Mouse (Mus musculus): ENCODE measurements around the gene Tnpo2.

The Tnpo2 gene

DNA sequence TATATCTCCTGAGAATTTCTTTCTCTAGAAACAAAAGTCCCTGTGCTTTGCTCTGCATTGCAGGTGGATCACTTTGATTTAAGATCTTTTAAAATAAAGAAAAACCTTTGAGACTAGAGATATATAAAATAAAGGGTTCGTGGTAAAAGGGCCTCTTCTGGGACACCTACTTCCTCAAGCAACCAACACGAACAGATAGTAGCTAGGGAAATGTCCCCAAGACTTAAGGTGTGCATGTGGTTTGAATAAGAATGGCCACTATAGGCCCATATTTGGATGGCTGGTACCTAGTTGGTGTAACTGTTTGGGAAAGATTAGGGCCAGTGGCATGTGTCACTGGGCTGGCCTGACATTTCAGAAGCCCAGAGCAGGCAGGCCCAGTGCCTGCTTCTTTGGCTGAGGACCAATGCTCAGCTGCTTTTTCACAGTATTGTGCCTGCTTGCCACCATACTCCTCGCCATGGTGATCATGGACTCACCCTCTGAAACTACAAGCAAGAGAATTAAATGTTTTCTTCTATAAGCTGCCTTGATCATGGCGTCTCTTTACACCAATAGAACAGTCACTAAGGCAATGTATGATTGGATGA, 63.5 kb downstream of the Tnpo2 start:
- no peak for DNase-seq (ENCODE audit: low read depth, low spot score)
